Mouse (Mus musculus) liver, embryonic 16.5 days (tissue): ENCODE data around the gene Mocs3. TPM values are rescaled to one million over a fixed set of nuclear protein-coding genes. Genes with fewer than 3 reads are reported as not detected.

Experiments used
- ATAC-seq: fragments of 200-750 bp; cut with Nextera tagmentation; 2 replicates; pipeline ENCODE4 v1.8.0; 2017; ENCODE audit warnings: low read depth, mild to moderate bottlenecking, moderate number of reproducible peaks, moderate library complexity
- H3K27ac ChIP-seq: fragments of 300-500 bp; sonication (generic); 2 replicates; pipeline ENCODE4 v1.5.1; 2014; ENCODE audit warnings: mild to moderate bottlenecking, low read length
- H3K27me3 ChIP-seq: fragments of 300-500 bp; sonication (generic); 2 replicates; pipeline ENCODE4 v1.6.1; 2014; ENCODE audit warnings: low read depth, low read length, mixed read lengths; ENCODE audit not compliant: control insufficient read depth, insufficient read depth
- H3K36me3 ChIP-seq: fragments of 300-500 bp; sonication (generic); 2 replicates; pipeline ENCODE4 v1.6.1; 2014; ENCODE audit warnings: mild to moderate bottlenecking; ENCODE audit not compliant: control insufficient read depth, insufficient read depth
- H3K4me1 ChIP-seq: fragments of 300-500 bp; sonication (generic); 2 replicates; pipeline ENCODE4 v1.6.1; 2014; ENCODE audit warnings: low read depth, low read length, mixed read lengths; ENCODE audit not compliant: control insufficient read depth
- H3K4me2 ChIP-seq: fragments of 300-500 bp; sonication (generic); 2 replicates; pipeline ENCODE4 v1.6.1; 2014; ENCODE audit warnings: low read depth, low read length, mixed read lengths
- H3K4me3 ChIP-seq: fragments of 300-500 bp; sonication (generic); 2 replicates; pipeline ENCODE4 v1.5.1; 2014; ENCODE audit warnings: low read depth, mild to moderate bottlenecking, low read length
- H3K9ac ChIP-seq: fragments of 300-500 bp; sonication (generic); 2 replicates; pipeline ENCODE4 v1.6.1; 2014; ENCODE audit warnings: low read depth, low read length
- H3K9me3 ChIP-seq: fragments of 300-500 bp; sonication (generic); replicated peaks from 2 replicates; pipeline ENCODE4 v1.6.1; 2016; ENCODE audit warnings: low read length; ENCODE audit not compliant: control insufficient read depth
- WGBS: fragments of 180-500 bp; shearing (Covaris S2); extraction: QIAGEN DNeasy Blood & Tissue Kit; methylation state at CpG from one replicate; pipeline ENCODE4 v1.1.7; 2014; ENCODE audit not compliant: insufficient replicate concordance; 5-methylcytosine and 5-hydroxymethylcytosine counted together
- polyA plus RNA-seq: library from polyadenylated mRNA; unstranded; fragments of >200 nt; fragmentation: Nextera tagmentation; extraction: Ambion mirVana; gene quantifications from 2 replicates; pipeline ENCODE4 v1.2.1, GENCODE M21; 2015

Gene Mocs3
- polyA plus RNA-seq, 1 experiment from 2014 or later, result 2.7 TPM

DNA sequence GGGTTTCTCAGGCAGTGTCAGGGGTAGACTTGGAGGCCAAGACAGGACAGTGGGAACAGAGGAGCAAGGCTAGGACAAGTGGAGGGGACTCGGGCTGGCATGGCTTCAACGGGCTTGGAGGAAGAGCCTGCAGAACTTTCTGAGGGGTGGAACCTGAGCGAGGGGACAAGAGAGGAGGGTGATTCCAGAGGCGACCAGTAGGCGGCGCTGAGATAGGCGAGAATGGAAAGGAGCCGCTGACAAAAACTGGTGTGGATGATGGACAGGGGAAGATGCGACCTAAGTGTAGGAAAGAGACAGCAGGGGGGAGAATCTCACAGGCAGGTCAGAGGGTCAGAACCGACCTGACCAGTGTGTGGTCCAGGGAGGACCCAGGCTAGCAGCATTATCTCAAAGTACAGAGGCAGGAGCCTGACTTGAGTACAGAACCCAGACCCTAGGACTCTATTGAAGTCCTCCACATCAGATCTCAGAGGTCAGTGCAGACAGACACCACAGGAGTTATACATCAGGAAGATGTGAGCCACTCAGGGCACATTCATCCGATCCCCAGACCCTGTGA lies 44.0 kb downstream of the Mocs3 start:
- Histone ChIP-seq H3K4me3 (no peak overlapping the region), H3K27me3 (peaks cover 32% of the 10 kb centered on the region), H3K9ac (no peak overlapping the region), H3K4me2 (no peak overlapping the region), H3K4me1 (no peaks in the 10 kb centered on the region), H3K27ac (no peak overlapping the region), H3K36me3 (no peaks in the 10 kb centered on the region), H3K9me3 (no peaks in the 10 kb centered on the region)
- ATAC-seq, result no peak
- 5% methylated on average over 11 of the region's 11 CpGs for WGBS

DNA sequence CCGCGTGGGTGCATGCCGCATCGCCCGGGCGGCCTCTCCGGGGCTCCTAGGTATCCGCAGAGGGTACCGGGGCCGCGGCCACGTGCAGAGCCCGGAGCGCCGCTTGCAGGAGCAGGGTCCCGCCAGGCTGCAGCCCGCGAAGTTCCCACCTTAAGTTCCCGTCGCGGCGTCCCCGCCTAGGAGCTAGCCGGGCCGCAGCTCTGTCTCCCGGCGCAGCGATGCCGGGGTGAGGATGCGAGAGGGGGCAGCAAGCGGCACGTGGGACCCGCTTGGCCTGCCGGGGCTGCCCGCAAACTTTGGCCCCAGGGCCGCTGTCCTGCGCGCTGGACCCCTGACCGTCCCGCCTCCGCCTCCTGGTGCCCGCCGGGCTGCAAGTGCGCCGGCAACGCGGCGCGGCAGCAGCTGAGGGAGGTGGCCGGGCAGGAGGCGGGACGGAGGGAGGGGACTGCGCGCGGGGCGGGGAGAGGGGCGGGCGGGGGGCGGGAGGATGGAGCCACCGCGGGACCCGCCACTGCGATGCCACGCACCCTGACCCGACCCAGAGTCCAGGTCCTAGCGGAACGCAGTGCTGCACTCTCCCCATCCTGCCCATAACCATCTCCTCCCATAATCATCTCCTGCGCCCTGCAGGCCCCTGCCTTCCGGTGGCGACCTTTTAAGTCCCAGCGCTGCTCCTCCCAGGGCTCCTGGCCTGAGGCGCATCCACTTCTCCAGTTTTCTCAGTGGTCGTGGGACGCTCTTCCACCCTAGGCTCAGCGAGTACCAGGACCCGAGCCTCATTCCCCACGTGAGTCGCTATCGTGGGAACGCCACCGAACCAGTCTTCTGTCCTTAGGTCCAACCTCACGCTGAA lies 50.5 kb downstream of the Mocs3 start:
- H3K4me2 ChIP-seq, result peak overlapping the region; percentile 57
- WGBS, result 2% methylated on average over 66 of the region's 82 CpGs
- H3K27ac ChIP-seq, result no peak overlapping the region
- H3K9ac ChIP-seq, result no peak overlapping the region
- peaks cover 56% of the 10 kb centered on the region for H3K27me3 ChIP-seq
- peak overlapping the region; percentile 40 for H3K4me3 ChIP-seq
- peak; percentile 48 for ATAC-seq
- no peaks in the 10 kb centered on the region for H3K9me3 ChIP-seq
- peaks cover 2% of the 10 kb centered on the region for H3K4me1 ChIP-seq
- H3K36me3 ChIP-seq, result no peaks in the 10 kb centered on the region

DNA sequence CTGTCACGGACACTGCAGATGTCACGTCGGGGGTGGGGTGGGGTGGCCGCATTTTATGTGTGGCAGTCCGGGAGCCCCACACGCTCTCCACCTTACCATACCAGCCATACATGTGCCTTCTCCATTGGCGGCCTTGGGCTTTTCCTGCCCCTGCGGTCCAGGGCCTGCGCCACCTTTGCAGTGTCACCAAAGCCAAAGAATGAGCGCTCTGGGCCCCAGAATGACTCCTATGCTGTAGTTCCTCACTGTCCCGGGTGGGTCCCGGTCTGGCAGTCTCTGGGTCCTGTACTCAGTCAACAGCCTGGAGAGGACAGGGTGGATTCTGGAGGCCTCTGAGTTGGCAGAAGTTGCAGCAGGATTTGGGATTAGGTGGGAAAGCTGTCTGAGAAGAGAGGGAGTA lies 51.2 kb downstream of the Mocs3 start, which contains the start of gene Kcng1:
Gene Kcng1, minus strand, starts transcription at position 155 of the 400 bp plus-strand sequence.
- H3K36me3 ChIP-seq, result no peaks in the 10 kb centered on the region
- peaks cover 56% of the 10 kb centered on the region for H3K27me3 ChIP-seq
- peaks cover 2% of the 10 kb centered on the region for H3K4me1 ChIP-seq
- peak within 1 kb of the TSS; percentile 40 for H3K4me3 ChIP-seq
- H3K9me3 ChIP-seq, result no peaks in the 10 kb centered on the region
- H3K9ac ChIP-seq, result no peak within 1 kb of the TSS
- peak within 1 kb of the TSS; percentile 57 for H3K4me2 ChIP-seq
- ATAC-seq, result no peak
- 14% methylated on average over 12 of the region's 12 CpGs for WGBS
- no peak within 1 kb of the TSS for H3K27ac ChIP-seq

Other genes starting within 250 kb of the Mocs3 start
- gene Ripor3, start 220.0 kb upstream of the Mocs3 start, polyA plus RNA-seq, result 0.81 and 1.2 TPM in 2 replicates
- 2.3 and 2.7 TPM in 2 replicates for gene Pard6b, start 149.6 kb upstream of the Mocs3 start, polyA plus RNA-seq
- 0.18 and 0.27 TPM in 2 replicates for gene Adnp, start 23.5 kb upstream of the Mocs3 start, polyA plus RNA-seq
- gene Gm20716, start 258 bp upstream of the Mocs3 start, polyA plus RNA-seq, result 3.8 and 4.0 TPM in 2 replicates
- gene Dpm1, start within 50 bp of the Mocs3 start, polyA plus RNA-seq, result 66.0 and 79.3 TPM in 2 replicates
- gene Kcng1, start 51.1 kb downstream of the Mocs3 start, polyA plus RNA-seq, result 0.12 and 0.19 TPM in 2 replicates